Mouse (Mus musculus) midbrain, embryonic 13.5 days (tissue): ENCODE results near the gene Nxn. TPM values are rescaled to one million over a fixed set of nuclear protein-coding genes. Genes with fewer than 3 reads are reported as not detected.

ENCODE experiments used
- ATAC-seq: fragments of 200-750 bp; cut with Nextera tagmentation; 2 replicates; pipeline ENCODE4 v1.8.0; 2017; ENCODE audit warnings: mild to moderate bottlenecking, moderate TSS enrichment, moderate library complexity
- H3K27ac ChIP-seq: fragments of 300-500 bp; sonication (generic); 2 replicates; pipeline ENCODE4 v1.5.1; 2015; ENCODE audit warnings: inconsistent platforms, mild to moderate bottlenecking, moderate library complexity
- H3K27me3 ChIP-seq: fragments of 300-500 bp; sonication (generic); 2 replicates; pipeline ENCODE4 v1.6.1; 2015; ENCODE audit warnings: mild to moderate bottlenecking, inconsistent platforms
- H3K36me3 ChIP-seq: fragments of 300-500 bp; sonication (generic); 2 replicates; pipeline ENCODE4 v1.6.1; 2015; ENCODE audit warnings: mild to moderate bottlenecking, inconsistent platforms
- H3K4me1 ChIP-seq: fragments of 300-500 bp; sonication (generic); replicated peaks from 2 replicates; pipeline ENCODE4 v1.6.1; 2015; ENCODE audit warnings: inconsistent platforms
- H3K4me2 ChIP-seq: fragments of 300-500 bp; sonication (generic); replicated peaks from 2 replicates; pipeline ENCODE4 v1.6.1; 2015; ENCODE audit warnings: moderate library complexity, mild to moderate bottlenecking, inconsistent platforms
- H3K4me3 ChIP-seq: fragments of 300-500 bp; sonication (generic); replicated peaks from 2 replicates; pipeline ENCODE4 v1.5.1; 2015; ENCODE audit warnings: mild to moderate bottlenecking, inconsistent platforms
- H3K9ac ChIP-seq: fragments of 300-500 bp; sonication (generic); replicated peaks from 2 replicates; pipeline ENCODE4 v1.6.1; 2015; ENCODE audit warnings: mild to moderate bottlenecking, inconsistent platforms
- H3K9me3 ChIP-seq: fragments of 300-500 bp; sonication (generic); 2 replicates; pipeline ENCODE4 v1.6.1; 2016; ENCODE audit warnings: mild to moderate bottlenecking, inconsistent platforms
- WGBS: fragments of 180-500 bp; shearing (Covaris S2); methylation state at CpG from one replicate; pipeline ENCODE4 v1.1.7; 2015; 5-methylcytosine and 5-hydroxymethylcytosine counted together
- polyA plus RNA-seq: library from polyadenylated mRNA; unstranded; fragments of >200 nt; fragmentation: Nextera tagmentation; extraction: Ambion mirVana; gene quantifications from 2 replicates; pipeline ENCODE4 v1.2.1, GENCODE M21; 2015

Nxn gene
- polyA plus RNA-seq, 1 experiment from 2014 or later: 34.3 TPM

- H3K27ac ChIP-seq: peak overlapping the region; percentile 86
- H3K9me3 ChIP-seq: no peaks in the 10 kb centered on the region
- no peaks in the 10 kb centered on the region for H3K27me3 ChIP-seq
- no peaks in the 10 kb centered on the region for H3K36me3 ChIP-seq
- no peak overlapping the region for H3K4me2 ChIP-seq
- no peak overlapping the region for H3K4me3 ChIP-seq
- peaks cover 80% of the 10 kb centered on the region for H3K4me1 ChIP-seq
- 19% methylated on average over 11 of the region's 11 CpGs for WGBS
- peak; percentile 51 for ATAC-seq
- H3K9ac ChIP-seq: peak overlapping the region; percentile 44; the same call in 1 of the 2 replicates
Measured at GRCm38 (mm10) chr11:76290367-76290766, 108.6 kb downstream of the Nxn start.

- no peak for ATAC-seq
- Histone ChIP-seq H3K4me1 (peaks cover 64% of the 10 kb centered on the region), H3K9ac (no peak overlapping the region), H3K27me3 (no peaks in the 10 kb centered on the region), H3K27ac (no peak overlapping the region), H3K36me3 (no peaks in the 10 kb centered on the region), H3K4me3 (no peak overlapping the region), H3K4me2 (no peak overlapping the region), H3K9me3 (no peaks in the 10 kb centered on the region)
- WGBS: 85% methylated on average over 6 of the region's 6 CpGs
Measured at GRCm38 (mm10) chr11:76288645-76289044, 110.3 kb downstream of the Nxn start.

- 40% methylated on average over 10 of the region's 10 CpGs for WGBS
- Histone ChIP-seq H3K9me3 (no peaks in the 10 kb centered on the region), H3K4me2 (no peak overlapping the region), H3K4me1 (peaks cover 51% of the 10 kb centered on the region), H3K4me3 (no peak overlapping the region), H3K27me3 (no peaks in the 10 kb centered on the region), H3K9ac (no peak overlapping the region), H3K36me3 (no peaks in the 10 kb centered on the region), H3K27ac (no peak overlapping the region)
- ATAC-seq: no peak
Measured at GRCm38 (mm10) chr11:76287301-76287700, 111.6 kb downstream of the Nxn start.

GRCm38 (mm10) chr11:76286534-76287126 is 112.3 kb downstream of the Nxn start:
- H3K4me2 ChIP-seq: no peak overlapping the region
- 61% methylated on average over 10 of the region's 10 CpGs for WGBS
- H3K27me3 ChIP-seq: no peaks in the 10 kb centered on the region
- no peaks in the 10 kb centered on the region for H3K36me3 ChIP-seq
- no peak overlapping the region for H3K27ac ChIP-seq
- ATAC-seq: no peak
- no peaks in the 10 kb centered on the region for H3K9me3 ChIP-seq
- no peak overlapping the region for H3K4me3 ChIP-seq
- H3K4me1 ChIP-seq: peaks cover 45% of the 10 kb centered on the region
- no peak overlapping the region for H3K9ac ChIP-seq

- Histone ChIP-seq H3K4me3 (no peak overlapping the region), H3K9ac (no peak overlapping the region), H3K27me3 (no peaks in the 10 kb centered on the region), H3K9me3 (no peaks in the 10 kb centered on the region), H3K4me1 (peaks cover 43% of the 10 kb centered on the region), H3K36me3 (no peaks in the 10 kb centered on the region), H3K27ac (no peak overlapping the region), H3K4me2 (no peak overlapping the region)
- WGBS: 63% methylated on average over 7 of the region's 7 CpGs
- ATAC-seq: no peak
Measured at GRCm38 (mm10) chr11:76285431-76286075, 113.4 kb downstream of the Nxn start.

GRCm38 (mm10) chr11:76283841-76284240 is 115.1 kb downstream of the Nxn start:
- ATAC-seq: no peak

GRCm38 (mm10) chr11:76279971-76280370 is 119.0 kb downstream of the Nxn start:
- Histone ChIP-seq H3K36me3 (peaks cover 6% of the 10 kb centered on the region; the same call in 1 of the 2 replicates), H3K9me3 (no peaks in the 10 kb centered on the region), H3K27me3 (no peaks in the 10 kb centered on the region), H3K9ac (no peak overlapping the region), H3K27ac (no peak overlapping the region), H3K4me1 (peaks cover 10% of the 10 kb centered on the region), H3K4me2 (no peak overlapping the region), H3K4me3 (no peak overlapping the region)
- no peak for ATAC-seq
- 69% methylated on average over 2 of the region's 2 CpGs for WGBS

More at GRCm38 (mm10) chr11:76283841-76284240, 115.1 kb downstream of the Nxn start:
- Histone ChIP-seq H3K4me1 (peaks cover 36% of the 10 kb centered on the region), H3K4me3 (no peak overlapping the region), H3K9me3 (no peaks in the 10 kb centered on the region), H3K4me2 (no peak overlapping the region), H3K27ac (no peak overlapping the region), H3K27me3 (no peaks in the 10 kb centered on the region), H3K9ac (no peak overlapping the region), H3K36me3 (no peaks in the 10 kb centered on the region)
- WGBS: 95% methylated on average over 6 of the region's 6 CpGs

GRCm38 (mm10) chr11:76278960-76279852 is 119.7 kb downstream of the Nxn start:
- peaks cover 10% of the 10 kb centered on the region for H3K4me1 ChIP-seq
- 0 out of 2 replicates have a peak overlapping the region, but pooled peaks have one; percentile 23 for H3K9ac ChIP-seq
- H3K4me2 ChIP-seq: no peak overlapping the region
- ATAC-seq: 0 out of 2 replicates have a peak, but pooled peaks have one; percentile 24
- H3K4me3 ChIP-seq: no peak overlapping the region
- H3K27ac ChIP-seq: peak overlapping the region; percentile 47
- H3K27me3 ChIP-seq: no peaks in the 10 kb centered on the region
- H3K36me3 ChIP-seq: peaks cover 6% of the 10 kb centered on the region; the same call in 1 of the 2 replicates
- H3K9me3 ChIP-seq: no peaks in the 10 kb centered on the region
- 54% methylated on average over 14 of the region's 14 CpGs for WGBS

GRCm38 (mm10) chr11:76272440-76272839 is 126.5 kb downstream of the Nxn start:
- WGBS: 78% methylated on average over 4 of the region's 4 CpGs

GRCm38 (mm10) chr11:76268521-76269065 is 130.3 kb downstream of the Nxn start:
- peak overlapping the region; percentile 84 for H3K27ac ChIP-seq
- 0 out of 2 replicates have a peak, but pooled peaks have one; percentile 5 for ATAC-seq
- H3K36me3 ChIP-seq: peaks cover 7% of the 10 kb centered on the region; the same call in 1 of the 2 replicates
- H3K9me3 ChIP-seq: no peaks in the 10 kb centered on the region
- 38% methylated on average over 6 of the region's 6 CpGs for WGBS
- no peak overlapping the region for H3K4me3 ChIP-seq
- no peak overlapping the region for H3K4me2 ChIP-seq
- peaks cover 42% of the 10 kb centered on the region for H3K4me1 ChIP-seq
- peaks cover 6% of the 10 kb centered on the region; the same call in 1 of the 2 replicates for H3K27me3 ChIP-seq
- peak overlapping the region; percentile 44; the same call in 1 of the 2 replicates for H3K9ac ChIP-seq

More at GRCm38 (mm10) chr11:76272440-76272839, 126.5 kb downstream of the Nxn start:
- H3K9ac ChIP-seq: no peak overlapping the region
- no peaks in the 10 kb centered on the region for H3K9me3 ChIP-seq
- H3K36me3 ChIP-seq: peaks cover 14% of the 10 kb centered on the region
- no peaks in the 10 kb centered on the region for H3K27me3 ChIP-seq
- no peak overlapping the region for H3K4me3 ChIP-seq
- no peak overlapping the region for H3K4me2 ChIP-seq
- ATAC-seq: no peak
- peaks cover 14% of the 10 kb centered on the region for H3K4me1 ChIP-seq
- no peak overlapping the region for H3K27ac ChIP-seq

- peak; percentile 86 for ATAC-seq
- H3K27ac ChIP-seq: peak overlapping the region; percentile 84
- no peak overlapping the region for H3K4me3 ChIP-seq
- H3K9ac ChIP-seq: peak overlapping the region; percentile 44; the same call in 1 of the 2 replicates
- 6% methylated on average over 5 of the region's 5 CpGs for WGBS
- 0 out of 2 replicates have a peak overlapping the region, but pooled peaks have one; percentile 10 for H3K4me2 ChIP-seq
- H3K4me1 ChIP-seq: peaks cover 48% of the 10 kb centered on the region
- peaks cover 6% of the 10 kb centered on the region; the same call in 1 of the 2 replicates for H3K27me3 ChIP-seq
- peaks cover 7% of the 10 kb centered on the region; the same call in 1 of the 2 replicates for H3K36me3 ChIP-seq
- H3K9me3 ChIP-seq: no peaks in the 10 kb centered on the region
Measured at GRCm38 (mm10) chr11:76268001-76268459, 130.9 kb downstream of the Nxn start.
